Mouse (Mus musculus) thymus, postnatal 4 days (tissue): Measurements from ENCODE around the gene Marveld3.

Experiments used
- DNase-seq: peaks from one replicate; pipeline ENCODE4 v3.0.0; 2021

Gene Marveld3

GRCm38 (mm10) chr8:109961693-109962367, at the start of gene Marveld3:
Gene Marveld3, minus strand, starts transcription at chr8:109962203.
- peak; percentile 69 for DNase-seq

- peak; percentile 64 for DNase-seq
Measured at GRCm38 (mm10) chr8:110010868-110011267, 48.9 kb upstream of the Marveld3 start.

- no peak for DNase-seq
Measured at GRCm38 (mm10) chr8:110008995-110009446, 47.0 kb upstream of the Marveld3 start.

GRCm38 (mm10) chr8:110008228-110008994, 46.4 kb upstream of the Marveld3 start:
- no peak for DNase-seq

- DNase-seq = no peak
Measured at GRCm38 (mm10) chr8:110006312-110007023, 44.5 kb upstream of the Marveld3 start.

GRCm38 (mm10) chr8:110004300-110004699, 42.3 kb upstream of the Marveld3 start:
- DNase-seq = no peak

GRCm38 (mm10) chr8:110002953-110003352, 41.0 kb upstream of the Marveld3 start:
- DNase-seq = peak; percentile 71

- no peak for DNase-seq
Measured at GRCm38 (mm10) chr8:109999974-110000373, 38.0 kb upstream of the Marveld3 start.

- DNase-seq = no peak
Measured at GRCm38 (mm10) chr8:109998066-109998465, 36.1 kb upstream of the Marveld3 start.

- DNase-seq = no peak
Measured at GRCm38 (mm10) chr8:109997381-109997780, 35.4 kb upstream of the Marveld3 start.

GRCm38 (mm10) chr8:109992951-109993350, 30.9 kb upstream of the Marveld3 start:
- no peak for DNase-seq

- DNase-seq = no peak
Measured at GRCm38 (mm10) chr8:109992166-109992565, 30.2 kb upstream of the Marveld3 start.

- DNase-seq = no peak
Measured at GRCm38 (mm10) chr8:109990224-109990623, 28.2 kb upstream of the Marveld3 start, which contains the start of gene Tat. Gene Tat, plus strand, starts transcription at chr8:109990437.

GRCm38 (mm10) chr8:109989151-109989550, 27.1 kb upstream of the Marveld3 start:
- no peak for DNase-seq

GRCm38 (mm10) chr8:109987776-109988175, 25.8 kb upstream of the Marveld3 start:
- DNase-seq = no peak

- DNase-seq = no peak
Measured at GRCm38 (mm10) chr8:109986384-109986783, 24.4 kb upstream of the Marveld3 start.

GRCm38 (mm10) chr8:109983944-109984343, 21.9 kb upstream of the Marveld3 start:
- DNase-seq = no peak

GRCm38 (mm10) chr8:109982386-109983105, 20.5 kb upstream of the Marveld3 start:
- DNase-seq = peak; percentile 40

GRCm38 (mm10) chr8:109979339-109979738, 17.3 kb upstream of the Marveld3 start:
- DNase-seq = no peak

GRCm38 (mm10) chr8:109972901-109973300, 10.9 kb upstream of the Marveld3 start:
- DNase-seq = no peak

GRCm38 (mm10) chr8:109970323-109970722, 8.3 kb upstream of the Marveld3 start:
- no peak for DNase-seq

GRCm38 (mm10) chr8:109968837-109969236, 6.8 kb upstream of the Marveld3 start:
- no peak for DNase-seq

- DNase-seq = no peak
Measured at GRCm38 (mm10) chr8:109964106-109964505, 2.1 kb upstream of the Marveld3 start.
